Mouse (Mus musculus): ENCODE results near the gene Msantd1. TPM values are rescaled to one million over a fixed set of nuclear protein-coding genes. Genes with fewer than 3 reads are reported as not detected.
A peak's percentile ranks its signal among the peaks of the same experiment; 100 is the strongest.

Gene Msantd1
- polyA plus RNA-seq, 1 experiment from 2014 or later = 0.36 TPM

GRCm38 (mm10) chr5:34896697-34897453, 10.9 kb upstream of the Msantd1 start:
- TF ChIP-seq EP300 (optimal IDR thresholded peaks at IDR 0.05) (no peak), CTCF (IDR thresholded peaks at IDR 0.05; ENCODE audit: low read depth) (no peak)
- H3K9ac ChIP-seq (ENCODE audit: low read length) = no peak overlapping the region
- H3K36me3 ChIP-seq (ENCODE audit: control insufficient read depth, insufficient read depth, low read length) = peaks cover 22% of the 10 kb centered on the region
- no peak overlapping the region for H3K4me2 ChIP-seq (replicated peaks; ENCODE audit: low read depth)
- DNase-seq (ENCODE audit: low spot score) = no peak
- no peak for ATAC-seq (ENCODE audit: low FRiP score, low TSS enrichment)
- H3K4me1 ChIP-seq (replicated peaks; ENCODE audit: control insufficient read depth, insufficient read depth) = no peaks in the 10 kb centered on the region
- WGBS = 73% methylated on average over 3 of the region's 3 CpGs
- H3K27me3 ChIP-seq (ENCODE audit: control insufficient read depth, insufficient read depth, low read length) = no peaks in the 10 kb centered on the region
- no peaks in the 10 kb centered on the region for H3K9me3 ChIP-seq (ENCODE audit: control insufficient read depth, low read length)
- no peak overlapping the region for H3K27ac ChIP-seq (replicated peaks)
- H3K4me3 ChIP-seq (ENCODE audit: low read depth, low read length) = no peak overlapping the region

- Histone ChIP-seq H3K9me3 (ENCODE audit: control insufficient read depth, low read length) (no peaks in the 10 kb centered on the region), H3K36me3 (ENCODE audit: control insufficient read depth, insufficient read depth, low read length) (peaks cover 27% of the 10 kb centered on the region), H3K4me2 (replicated peaks; ENCODE audit: low read depth) (no peak overlapping the region), H3K27me3 (ENCODE audit: control insufficient read depth, insufficient read depth, low read length) (no peaks in the 10 kb centered on the region), H3K4me1 (replicated peaks; ENCODE audit: control insufficient read depth, insufficient read depth) (no peaks in the 10 kb centered on the region), H3K27ac (replicated peaks) (no peak overlapping the region), H3K9ac (ENCODE audit: low read length) (no peak overlapping the region), H3K4me3 (ENCODE audit: low read depth, low read length) (no peak overlapping the region)
- ATAC-seq (ENCODE audit: low FRiP score, low TSS enrichment) (no peak), DNase-seq (ENCODE audit: low spot score) (no peak)
- 94% methylated on average over 6 of the region's 6 CpGs for WGBS
- TF ChIP-seq CTCF (IDR thresholded peaks at IDR 0.05; ENCODE audit: low read depth) = no peak
- TF ChIP-seq EP300 (optimal IDR thresholded peaks at IDR 0.05) = no peak
Measured at GRCm38 (mm10) chr5:34899787-34900469, 7.9 kb upstream of the Msantd1 start.

GRCm38 (mm10) chr5:34902371-34902770, 5.4 kb upstream of the Msantd1 start:
- no peak overlapping the region for H3K27ac ChIP-seq (replicated peaks)
- no peak overlapping the region for H3K4me2 ChIP-seq (replicated peaks; ENCODE audit: low read depth)
- no peak overlapping the region for H3K9ac ChIP-seq (ENCODE audit: low read length)
- no peaks in the 10 kb centered on the region for H3K27me3 ChIP-seq (ENCODE audit: control insufficient read depth, insufficient read depth, low read length)
- ATAC-seq (ENCODE audit: low FRiP score, low TSS enrichment) (no peak), DNase-seq (ENCODE audit: low spot score) (no peak)
- H3K9me3 ChIP-seq (ENCODE audit: control insufficient read depth, low read length) = no peaks in the 10 kb centered on the region
- no peak overlapping the region for H3K4me3 ChIP-seq (ENCODE audit: low read depth, low read length)
- no peak for TF ChIP-seq CTCF (IDR thresholded peaks at IDR 0.05; ENCODE audit: low read depth)
- peaks cover 29% of the 10 kb centered on the region for H3K36me3 ChIP-seq (ENCODE audit: control insufficient read depth, insufficient read depth, low read length)
- no peaks in the 10 kb centered on the region for H3K4me1 ChIP-seq (replicated peaks; ENCODE audit: control insufficient read depth, insufficient read depth)

GRCm38 (mm10) chr5:34902811-34903385, 4.9 kb upstream of the Msantd1 start:
- DNase-seq (ENCODE audit: low spot score) (peak; percentile 55), ATAC-seq (ENCODE audit: low FRiP score, low TSS enrichment) (peak; percentile 53; the same call in 1 of the 2 replicates)
- Histone ChIP-seq H3K36me3 (ENCODE audit: control insufficient read depth, insufficient read depth, low read length) (peaks cover 26% of the 10 kb centered on the region), H3K9me3 (ENCODE audit: control insufficient read depth, low read length) (no peaks in the 10 kb centered on the region), H3K27me3 (ENCODE audit: control insufficient read depth, insufficient read depth, low read length) (no peaks in the 10 kb centered on the region), H3K27ac (replicated peaks) (no peak overlapping the region), H3K4me1 (replicated peaks; ENCODE audit: control insufficient read depth, insufficient read depth) (no peaks in the 10 kb centered on the region), H3K9ac (ENCODE audit: low read length) (no peak overlapping the region), H3K4me3 (ENCODE audit: low read depth, low read length) (no peak overlapping the region), H3K4me2 (replicated peaks; ENCODE audit: low read depth) (no peak overlapping the region)
- TF ChIP-seq CTCF (IDR thresholded peaks at IDR 0.05; ENCODE audit: low read depth) (peak; percentile 65), EP300 (optimal IDR thresholded peaks at IDR 0.05) (no peak)
- WGBS = 50% methylated on average over 5 of the region's 5 CpGs

- no peaks in the 10 kb centered on the region for H3K27me3 ChIP-seq (ENCODE audit: control insufficient read depth, insufficient read depth, low read length)
- no peaks in the 10 kb centered on the region for H3K4me1 ChIP-seq (replicated peaks; ENCODE audit: control insufficient read depth, insufficient read depth)
- ATAC-seq (ENCODE audit: low FRiP score, low TSS enrichment) = no peak
- no peaks in the 10 kb centered on the region for H3K9me3 ChIP-seq (ENCODE audit: control insufficient read depth, low read length)
- peaks cover 19% of the 10 kb centered on the region for H3K36me3 ChIP-seq (ENCODE audit: control insufficient read depth, insufficient read depth, low read length)
- no peak overlapping the region for H3K27ac ChIP-seq (replicated peaks)
- DNase-seq (ENCODE audit: low spot score) = no peak
- no peak for TF ChIP-seq CTCF (IDR thresholded peaks at IDR 0.05; ENCODE audit: low read depth)
- no peak for TF ChIP-seq EP300 (optimal IDR thresholded peaks at IDR 0.05)
- H3K4me3 ChIP-seq (ENCODE audit: low read depth, low read length) = no peak overlapping the region
- H3K4me2 ChIP-seq (replicated peaks; ENCODE audit: low read depth) = no peak overlapping the region
- H3K9ac ChIP-seq (ENCODE audit: low read length) = no peak overlapping the region
Measured at GRCm38 (mm10) chr5:34904412-34904811, 3.4 kb upstream of the Msantd1 start.

- no peak overlapping the region for H3K9ac ChIP-seq (ENCODE audit: low read length)
- ATAC-seq (ENCODE audit: low FRiP score, low TSS enrichment) = no peak
- TF ChIP-seq EP300 (optimal IDR thresholded peaks at IDR 0.05) (no peak), CTCF (IDR thresholded peaks at IDR 0.05; ENCODE audit: low read depth) (no peak)
- no peak for DNase-seq (ENCODE audit: low spot score)
- WGBS = 83% methylated on average over 4 of the region's 4 CpGs
- no peaks in the 10 kb centered on the region for H3K27me3 ChIP-seq (ENCODE audit: control insufficient read depth, insufficient read depth, low read length)
- H3K4me2 ChIP-seq (replicated peaks; ENCODE audit: low read depth) = no peak overlapping the region
- no peak overlapping the region for H3K4me3 ChIP-seq (ENCODE audit: low read depth, low read length)
- no peaks in the 10 kb centered on the region for H3K9me3 ChIP-seq (ENCODE audit: control insufficient read depth, low read length)
- no peaks in the 10 kb centered on the region for H3K4me1 ChIP-seq (replicated peaks; ENCODE audit: control insufficient read depth, insufficient read depth)
- no peak overlapping the region for H3K27ac ChIP-seq (replicated peaks)
- peaks cover 14% of the 10 kb centered on the region for H3K36me3 ChIP-seq (ENCODE audit: control insufficient read depth, insufficient read depth, low read length)
Measured at GRCm38 (mm10) chr5:34907230-34907629, 582 bp upstream of the Msantd1 start.

Measured in stomach, postnatal 0 days (tissue).